Mouse (Mus musculus): Measurements from ENCODE around the gene Ern2.

GRCm38 (mm10) chr7:122226020-122226742, 40.2 kb upstream of the Ern2 start:
- no peak for TF ChIP-seq CTCF (conservative IDR thresholded peaks at IDR 0.05 in 1 of 2, IDR thresholded peaks at IDR 0.05 in 1 of 2; ENCODE audit: low read depth in 2 of 2, low read length in 2 of 2)
- no peak for TF ChIP-seq GABPA (IDR thresholded peaks at IDR 0.05; ENCODE audit: insufficient replicate concordance, low read depth, low read length)
- no peak for TF ChIP-seq NELFE (IDR thresholded peaks at IDR 0.05; ENCODE audit: low read depth, low read length)
- no peak for TF ChIP-seq ZMIZ1 (IDR thresholded peaks at IDR 0.05; ENCODE audit: low read depth, low read length)
- no peak for TF ChIP-seq POLR2A (IDR thresholded peaks at IDR 0.05; ENCODE audit: low read depth, low read length)
- TF ChIP-seq EP300 (IDR thresholded peaks at IDR 0.05; ENCODE audit: low read length): no peak
- TF ChIP-seq PAX5 (IDR thresholded peaks at IDR 0.05; ENCODE audit: low read length): no peak
- TF ChIP-seq SMC3 (IDR thresholded peaks at IDR 0.05; ENCODE audit: low read depth, low read length): no peak

All from CH12.LX (cell line).